Mouse (Mus musculus) lung, adult 2 months (tissue): ENCODE data around the gene Cabp2. TPM values are rescaled to one million over a fixed set of nuclear protein-coding genes. Genes with fewer than 3 reads are reported as not detected.
"Not testable (repeated sequence)": the region's sequence is repeated elsewhere in the genome, so short reads cannot be mapped to it uniquely, and the experiment has no call there.

Experiments used
- DNase-seq: peaks from one replicate; pipeline ENCODE4 v3.0.0; 2022
- H3K4me1 ChIP-seq: fragments of 200-500 bp; 2 replicates; pipeline ENCODE4 v1.6.1; 2011; ENCODE audit warnings: low read length; ENCODE audit not compliant: control insufficient read depth, insufficient read depth
- H3K4me3 ChIP-seq: fragments of 200-500 bp; replicated peaks from 2 replicates; pipeline ENCODE3; 2011; ENCODE audit warnings: low read depth, mild to moderate bottlenecking, control low read depth, low read length; ENCODE audit errors: extremely low read depth
- CTCF ChIP-seq: fragments of 200-500 bp; IDR thresholded peaks from 2 replicates; pipeline ENCODE4 v1.5.1; 2011; ENCODE audit warnings: mild to moderate bottlenecking, low read length, control low read depth; ENCODE audit not compliant: insufficient read depth
- POLR2A ChIP-seq: fragments of 200-500 bp; IDR thresholded peaks from 2 replicates; pipeline ENCODE4 v1.6.1; 2011; ENCODE audit warnings: low read depth, mild to moderate bottlenecking, control low read depth, low read length, borderline replicate concordance; ENCODE audit errors: extremely low read depth
- WGBS: fragments of 180-500 bp; shearing (Covaris S2); methylation state at CpG from one replicate; pipeline ENCODE4 v1.1.7; 2018; 5-methylcytosine and 5-hydroxymethylcytosine counted together
- polyA plus RNA-seq: library from polyadenylated mRNA; depleted of rRNA; stranded (reverse); fragments of >200 nt; gene quantifications from 2 replicates; pipeline ENCODE4 v1.2.3, GENCODE M21; 2012

Gene Cabp2
- polyA plus RNA-seq, 1 experiment: 0.86 TPM

GRCm38 (mm10) chr19:4055947-4056693 is 25.3 kb upstream of the Cabp2 start:
- no peak overlapping the region for H3K4me3 ChIP-seq
- TF ChIP-seq CTCF: no peak
- TF ChIP-seq POLR2A: no peak
- peaks cover 4% of the 10 kb centered on the region; the same call in 1 of the 2 replicates for H3K4me1 ChIP-seq
- DNase-seq: no peak
- WGBS: 54% methylated on average over 15 of the region's 15 CpGs

- DNase-seq: no peak
- no peak for TF ChIP-seq POLR2A
- TF ChIP-seq CTCF: no peak
- no peak overlapping the region for H3K4me3 ChIP-seq
- WGBS: 66% methylated on average over 4 of the region's 4 CpGs
- H3K4me1 ChIP-seq: peaks cover 4% of the 10 kb centered on the region; the same call in 1 of the 2 replicates
These were observed 24.7 kb upstream of the Cabp2 start for GRCm38 (mm10) chr19:4056727-4057126.

- Histone ChIP-seq H3K4me3 (no peak overlapping the region), H3K4me1 (peaks cover 4% of the 10 kb centered on the region; the same call in 1 of the 2 replicates)
- DNase-seq: no peak
- TF ChIP-seq CTCF (no peak), POLR2A (no peak)
- 91% methylated on average over 13 of the region's 13 CpGs for WGBS
These were observed 24.0 kb upstream of the Cabp2 start for GRCm38 (mm10) chr19:4057389-4057788.

GRCm38 (mm10) chr19:4057962-4058361 is 23.4 kb upstream of the Cabp2 start:
- no peak for DNase-seq
- Histone ChIP-seq H3K4me3 (no peak overlapping the region), H3K4me1 (peaks cover 4% of the 10 kb centered on the region; the same call in 1 of the 2 replicates)
- TF ChIP-seq POLR2A (no peak), CTCF (no peak)
- WGBS: 96% methylated on average over 7 of the region's 7 CpGs

- WGBS: 82% methylated on average over 5 of the region's 5 CpGs
- TF ChIP-seq CTCF (no peak), POLR2A (no peak)
- no peak overlapping the region for H3K4me3 ChIP-seq
- peaks cover 4% of the 10 kb centered on the region; the same call in 1 of the 2 replicates for H3K4me1 ChIP-seq
- DNase-seq: no peak
These were observed 22.8 kb upstream of the Cabp2 start for GRCm38 (mm10) chr19:4058581-4058980.

- DNase-seq: no peak
- WGBS: 54% methylated on average over 15 of the region's 15 CpGs
- H3K4me3 ChIP-seq: no peak within 1 kb of the TSS
These were observed 22.2 kb upstream of the Cabp2 start, which contains the start of gene Gstp3 for GRCm38 (mm10) chr19:4059069-4059740. Gene Gstp3 (minus strand): TSS chr19:4059569.

GRCm38 (mm10) chr19:4060044-4060898 is 21.1 kb upstream of the Cabp2 start:
- H3K4me3 ChIP-seq, H3K4me1 ChIP-seq, DNase-seq: not testable (repeated sequence)
- 85% methylated on average over 8 of the region's 8 CpGs for WGBS

More at GRCm38 (mm10) chr19:4059069-4059740, 22.2 kb upstream of the Cabp2 start, which contains the start of gene Gstp3:
- 0 out of 2 replicates have a peak, but pooled peaks have one; percentile 15 for TF ChIP-seq POLR2A
- no peak for TF ChIP-seq CTCF
- H3K4me1 ChIP-seq: peaks cover 4% of the 10 kb centered on the region; the same call in 1 of the 2 replicates

- DNase-seq: no peak
- TF ChIP-seq POLR2A (no peak), CTCF (no peak)
- WGBS: 84% methylated on average over 6 of the region's 6 CpGs
These were observed 20.4 kb upstream of the Cabp2 start for GRCm38 (mm10) chr19:4060899-4061465.

GRCm38 (mm10) chr19:4063357-4063756 is 18.0 kb upstream of the Cabp2 start:
- 47% methylated on average over 4 of the region's 4 CpGs for WGBS
- not testable (repeated sequence) for DNase-seq, H3K4me1 ChIP-seq, H3K4me3 ChIP-seq

More at GRCm38 (mm10) chr19:4060899-4061465, 20.4 kb upstream of the Cabp2 start:
- H3K4me3 ChIP-seq: no peak overlapping the region
- H3K4me1 ChIP-seq: peaks cover 4% of the 10 kb centered on the region; the same call in 1 of the 2 replicates

GRCm38 (mm10) chr19:4064501-4064900 is 16.9 kb upstream of the Cabp2 start:
- not testable (repeated sequence) for H3K4me1 ChIP-seq, DNase-seq, H3K4me3 ChIP-seq
- 3% methylated on average over 6 of the region's 11 CpGs for WGBS
